Mouse (Mus musculus): Measurements from ENCODE around the gene Cep295nl. TPM values are rescaled to one million over a fixed set of nuclear protein-coding genes. Genes with fewer than 3 reads are reported as not detected.

Gene Cep295nl
- total RNA-seq, 2 experiments from 2014 or later = 0.82 to 1.3 TPM

- DNase-seq (ENCODE audit: low spot score in 2 of 2) = no peak
These were observed 13.3 kb upstream of the Cep295nl start, which contains the start of gene Timp2 for GRCm38 (mm10) chr11:118355640-118356039. Timp2 (minus strand) TSS chr11:118355740.

GRCm38 (mm10) chr11:118355205-118355604 lies 12.9 kb upstream of the Cep295nl start:
- DNase-seq (ENCODE audit: low spot score in 2 of 2) = peak; percentile 78 to 87

GRCm38 (mm10) chr11:118354636-118355191 lies 12.4 kb upstream of the Cep295nl start:
- peak; percentile 31 to 36 for DNase-seq (ENCODE audit: low spot score in 2 of 2)

- DNase-seq (ENCODE audit: low spot score in 2 of 2) = no peak
These were observed 7.2 kb upstream of the Cep295nl start for GRCm38 (mm10) chr11:118349494-118349893.

- DNase-seq (ENCODE audit: low spot score in 2 of 2) = no peak
These were observed 6.6 kb upstream of the Cep295nl start for GRCm38 (mm10) chr11:118348877-118349276.

GRCm38 (mm10) chr11:118348419-118348818 lies 6.1 kb upstream of the Cep295nl start:
- DNase-seq (ENCODE audit: low spot score in 2 of 2) = no peak

GRCm38 (mm10) chr11:118347911-118348310 lies 5.6 kb upstream of the Cep295nl start:
- DNase-seq (ENCODE audit: low spot score in 2 of 2) = no peak

- DNase-seq (ENCODE audit: low spot score in 2 of 2) = no peak
These were observed 5.1 kb upstream of the Cep295nl start for GRCm38 (mm10) chr11:118347391-118347790.

- no peak for DNase-seq (ENCODE audit: low spot score in 2 of 2)
These were observed 4.2 kb upstream of the Cep295nl start for GRCm38 (mm10) chr11:118346395-118347096.

GRCm38 (mm10) chr11:118345693-118346092 lies 3.4 kb upstream of the Cep295nl start:
- no peak for DNase-seq (ENCODE audit: low spot score in 2 of 2)

GRCm38 (mm10) chr11:118343629-118344028 lies 1.3 kb upstream of the Cep295nl start:
- no peak for DNase-seq (ENCODE audit: low spot score in 2 of 2)

- peak; percentile 51 to 74 for DNase-seq (ENCODE audit: low spot score in 2 of 2)
These were observed 4.7 kb downstream of the Cep295nl start for GRCm38 (mm10) chr11:118337491-118338168.

GRCm38 (mm10) chr11:118333431-118333830 lies 8.9 kb downstream of the Cep295nl start:
- DNase-seq (ENCODE audit: low spot score in 2 of 2) = no peak

- no peak for DNase-seq (ENCODE audit: low spot score in 2 of 2)
These were observed 9.9 kb downstream of the Cep295nl start for GRCm38 (mm10) chr11:118332376-118332775.

GRCm38 (mm10) chr11:118330777-118331176 lies 11.5 kb downstream of the Cep295nl start:
- peak; percentile 71 to 83 for DNase-seq (ENCODE audit: low spot score in 2 of 2)

GRCm38 (mm10) chr11:118330361-118330760 lies 11.9 kb downstream of the Cep295nl start:
- peak in 1 of 2 experiments; percentile 36 for DNase-seq (ENCODE audit: low spot score in 2 of 2)

GRCm38 (mm10) chr11:118328947-118329346 lies 13.4 kb downstream of the Cep295nl start:
- DNase-seq (ENCODE audit: low spot score in 2 of 2) = no peak

GRCm38 (mm10) chr11:118328511-118328910 lies 13.8 kb downstream of the Cep295nl start:
- DNase-seq (ENCODE audit: low spot score in 2 of 2) = no peak

GRCm38 (mm10) chr11:118326991-118327971 lies 15.0 kb downstream of the Cep295nl start:
- peak; percentile 83 to 88 for DNase-seq (ENCODE audit: low spot score in 2 of 2)

- no peak for DNase-seq (ENCODE audit: low spot score in 2 of 2)
These were observed 15.8 kb downstream of the Cep295nl start for GRCm38 (mm10) chr11:118326491-118326890.

- no peak for DNase-seq (ENCODE audit: low spot score in 2 of 2)
These were observed 17.8 kb downstream of the Cep295nl start for GRCm38 (mm10) chr11:118324541-118324940.
